Mouse (Mus musculus): ENCODE measurements around the gene Hist1h2af. TPM values are rescaled to one million over a fixed set of nuclear protein-coding genes. Genes with fewer than 3 reads are reported as not detected.
A peak's percentile ranks its signal among the peaks of the same experiment; 100 is the strongest.

Gene Hist1h2af
- 100 to 1,000 TPM; 512 to 538 TPM for total RNA-seq (2021)
- long read RNA-seq, experiment 1: 0 reads
- long read RNA-seq, experiment 2, partial matches to known transcripts: 0 of 1 reads
- long read RNA-seq, experiment 2, other reads (novel, unspliced or antisense): 0 of 1 reads

DNA sequence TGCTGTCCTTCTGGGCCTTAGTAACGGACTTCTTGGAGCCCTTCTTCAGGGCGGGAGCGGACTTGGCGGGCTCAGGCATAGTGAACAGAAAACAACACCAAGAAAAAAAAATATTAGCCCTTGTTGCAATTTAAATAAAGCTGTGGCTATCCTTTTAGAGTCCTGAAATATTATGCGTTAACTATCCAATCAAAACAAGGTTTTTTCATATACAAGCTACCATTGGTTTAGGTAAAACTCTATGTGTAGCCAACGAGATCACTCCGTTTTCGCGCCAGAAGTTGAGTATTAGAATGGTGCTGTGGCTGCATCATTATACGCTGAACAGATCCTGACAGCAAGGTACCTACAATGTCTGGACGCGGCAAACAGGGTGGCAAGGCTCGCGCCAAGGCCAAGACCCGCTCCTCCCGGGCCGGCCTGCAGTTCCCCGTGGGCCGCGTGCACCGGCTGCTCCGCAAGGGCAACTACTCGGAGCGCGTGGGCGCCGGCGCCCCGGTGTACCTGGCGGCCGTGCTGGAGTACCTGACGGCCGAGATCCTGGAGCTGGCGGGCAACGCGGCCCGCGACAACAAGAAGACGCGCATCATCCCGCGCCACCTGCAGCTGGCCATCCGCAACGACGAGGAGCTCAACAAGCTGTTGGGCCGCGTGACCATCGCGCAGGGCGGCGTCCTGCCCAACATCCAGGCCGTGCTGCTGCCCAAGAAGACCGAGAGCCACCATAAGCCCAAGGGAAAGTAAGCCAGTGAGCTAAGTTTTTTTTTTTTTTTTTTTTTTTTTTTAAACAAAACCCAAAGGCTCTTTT is at the start of gene Hist1h2af:
Gene Hist1h2af, plus strand, starts transcription at position 347 of the 808 bp plus-strand sequence.
- DNase-seq (ENCODE audit: low spot score in 2 of 2): peak in 1 of 2 experiments; percentile 45

DNA sequence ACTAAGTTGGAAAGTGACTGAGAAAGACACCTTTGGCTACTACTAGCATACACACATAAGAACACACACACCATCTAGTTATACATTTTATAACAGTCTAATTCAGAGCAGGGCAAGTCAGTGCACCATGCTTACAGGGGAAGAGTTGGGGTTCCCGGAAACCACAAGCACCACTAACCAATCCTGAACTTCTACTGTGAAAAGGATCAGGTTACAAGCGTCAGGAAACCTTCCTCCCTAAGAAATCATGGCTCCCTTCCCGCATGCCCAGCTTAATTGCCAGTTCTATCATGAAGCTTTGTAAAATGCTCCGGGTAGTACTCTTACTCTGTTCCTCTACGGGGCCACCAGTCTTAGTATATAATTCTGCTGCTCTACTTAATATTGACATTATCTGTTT is 48.4 kb upstream of the Hist1h2af start:
- DNase-seq (ENCODE audit: low spot score in 2 of 2): no peak

DNA sequence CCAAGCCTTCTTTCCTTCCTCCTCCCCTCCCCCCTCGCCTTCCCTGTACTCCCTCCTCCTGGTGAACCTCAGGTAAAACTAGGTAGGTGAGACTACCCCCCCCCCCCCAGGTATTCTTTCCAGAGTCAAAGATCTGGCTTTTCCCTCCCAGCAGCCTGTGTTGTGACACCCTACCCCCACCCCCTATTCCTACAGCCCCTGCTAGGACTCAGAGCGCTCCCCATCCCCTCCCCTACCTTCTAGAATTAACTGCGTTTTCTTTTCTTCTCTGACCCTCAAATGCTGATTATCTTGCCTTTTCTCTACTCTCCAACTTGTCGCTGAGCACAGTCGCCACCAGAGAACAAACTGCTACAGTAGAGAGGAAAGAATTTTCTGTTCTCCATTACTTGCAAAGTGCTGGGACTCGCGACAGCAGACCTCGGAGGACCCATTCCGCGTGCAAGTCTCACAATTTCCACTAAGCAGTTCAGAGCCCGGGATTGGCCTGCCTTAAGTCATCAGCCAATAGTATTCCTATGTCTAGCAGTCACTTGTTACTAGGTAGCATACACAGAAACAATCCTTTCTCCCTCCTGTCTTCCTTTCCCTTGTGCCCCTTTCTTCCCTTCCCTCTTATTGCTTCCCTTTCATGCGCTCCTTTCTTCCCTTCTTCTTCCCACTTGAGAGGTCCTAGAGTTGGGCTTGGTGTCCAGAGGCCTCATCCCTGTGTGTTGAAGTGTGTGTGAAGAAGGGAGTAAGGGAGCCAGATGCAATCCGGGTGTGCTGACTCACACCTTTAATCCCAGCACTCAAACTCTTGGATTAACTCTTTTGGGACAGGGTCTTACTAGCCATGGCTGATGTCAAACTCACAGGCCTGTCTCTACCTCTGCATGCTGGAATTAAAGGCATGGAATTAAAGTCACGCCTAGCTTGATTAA is 45.0 kb upstream of the Hist1h2af start, which contains the start of gene Btn2a2:
Gene Btn2a2, minus strand, starts transcription at position 458 of the 923 bp plus-strand sequence.
- DNase-seq (ENCODE audit: low spot score in 2 of 2): peak in 1 of 2 experiments; percentile 39

GRCm38 (mm10) chr13:23490863-23491262 is 42.8 kb upstream of the Hist1h2af start:
- no peak for DNase-seq (ENCODE audit: low spot score in 2 of 2)

DNA sequence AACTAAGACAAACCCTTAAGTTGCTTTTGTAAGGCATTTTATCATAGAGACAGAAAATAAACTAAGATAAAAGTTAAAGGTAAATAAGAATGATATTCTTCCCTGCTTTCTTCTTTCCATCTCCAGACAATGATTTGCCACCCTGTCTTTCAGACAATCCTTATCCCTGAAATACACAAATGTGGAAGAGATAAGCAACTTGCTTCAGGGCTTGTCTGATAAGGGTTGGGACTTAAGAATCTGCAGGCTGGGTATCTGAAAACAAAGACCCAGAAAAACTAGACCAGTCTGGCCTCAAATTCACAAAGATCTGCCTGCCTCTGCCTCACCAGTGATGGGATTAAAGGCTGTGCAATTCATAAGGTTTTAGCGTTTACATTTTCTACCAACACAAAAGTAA is 42.4 kb upstream of the Hist1h2af start:
- no peak for DNase-seq (ENCODE audit: low spot score in 2 of 2)

GRCm38 (mm10) chr13:23491990-23492389 is 41.7 kb upstream of the Hist1h2af start:
- no peak for DNase-seq (ENCODE audit: low spot score in 2 of 2)

DNA sequence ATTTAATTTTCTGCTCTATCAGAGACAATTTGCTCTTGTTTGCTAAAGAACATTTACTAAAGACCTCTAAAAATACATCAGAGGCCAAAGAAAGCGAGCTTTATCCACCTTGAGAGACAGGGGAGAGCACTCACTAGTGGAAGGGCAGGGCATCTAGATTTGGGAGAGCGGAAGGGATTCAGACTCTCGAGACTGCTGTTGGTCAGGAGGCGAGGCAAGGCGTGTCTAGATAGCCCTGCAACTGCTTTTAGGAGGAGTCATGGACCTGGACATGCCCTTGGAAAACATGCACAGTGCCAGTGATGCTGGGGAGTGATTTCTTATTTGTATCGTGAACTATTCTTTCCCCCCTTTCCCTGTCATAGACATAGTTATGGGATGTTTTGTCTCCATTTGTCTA is 38.2 kb upstream of the Hist1h2af start:
- no peak for DNase-seq (ENCODE audit: low spot score in 2 of 2)

GRCm38 (mm10) chr13:23497656-23498321 is 35.9 kb upstream of the Hist1h2af start:
- no peak for DNase-seq (ENCODE audit: low spot score in 2 of 2)

DNA sequence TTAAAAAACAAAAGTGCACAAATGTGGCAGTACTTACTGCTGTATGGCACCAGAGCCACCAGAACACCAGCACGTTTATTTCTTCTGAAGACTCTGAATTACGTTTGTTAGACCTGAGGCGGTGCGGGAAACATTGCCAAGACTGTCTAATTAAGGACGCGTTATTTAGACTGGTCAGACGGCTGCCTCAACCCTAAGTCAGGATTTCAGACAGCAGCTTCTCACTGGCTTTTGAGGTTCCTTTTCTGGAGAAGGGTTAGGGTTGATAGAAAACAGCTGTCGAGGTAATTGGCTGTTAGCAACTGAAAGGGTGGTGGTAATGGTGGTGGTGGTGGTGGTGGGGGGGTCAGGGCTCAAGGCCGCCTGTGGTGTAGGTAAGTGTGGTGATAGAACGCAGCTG is 35.1 kb upstream of the Hist1h2af start:
- DNase-seq (ENCODE audit: low spot score in 2 of 2): no peak

DNA sequence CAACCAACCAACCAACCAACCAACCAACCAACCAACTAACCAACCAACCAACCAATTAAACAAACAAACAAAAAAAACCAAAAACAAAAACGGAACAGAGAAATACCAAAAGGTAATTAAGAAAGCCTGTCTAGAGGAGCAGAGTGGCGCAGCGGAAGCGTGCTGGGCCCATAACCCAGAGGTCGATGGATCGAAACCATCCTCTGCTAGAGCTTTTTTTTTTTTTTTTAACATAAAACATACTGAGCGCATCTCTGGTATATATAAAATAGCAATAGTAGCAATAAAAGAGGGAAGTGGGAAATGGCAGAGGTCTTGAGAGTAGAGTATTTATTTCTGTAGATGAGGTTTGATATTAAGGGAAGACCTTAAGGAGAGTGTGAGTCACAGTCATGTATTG is 33.8 kb upstream of the Hist1h2af start:
- no peak for DNase-seq (ENCODE audit: low spot score in 2 of 2)

- DNase-seq (ENCODE audit: low spot score in 2 of 2): no peak
Measured at GRCm38 (mm10) chr13:23500424-23501200, 33.1 kb upstream of the Hist1h2af start.

DNA sequence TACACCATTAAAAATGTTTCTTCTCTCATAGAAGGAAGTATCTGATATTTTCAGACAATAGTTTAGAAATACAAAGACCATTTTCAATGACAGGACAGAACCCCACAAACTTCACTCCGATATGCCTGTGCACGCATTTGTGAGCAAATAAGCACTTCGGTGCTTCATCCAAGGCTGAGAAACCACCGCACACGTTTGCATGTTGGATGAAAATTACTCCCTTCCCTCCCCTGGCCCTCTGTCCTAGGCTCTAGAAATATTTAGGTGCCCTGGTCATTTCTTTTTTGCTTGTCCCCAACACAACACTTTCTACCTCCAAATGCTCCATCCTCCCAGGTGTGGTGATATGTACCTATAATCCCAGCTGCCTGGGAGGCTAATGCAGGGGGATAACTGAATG is 32.2 kb upstream of the Hist1h2af start:
- no peak for DNase-seq (ENCODE audit: low spot score in 2 of 2)

GRCm38 (mm10) chr13:23502031-23502567 is 31.6 kb upstream of the Hist1h2af start:
- DNase-seq (ENCODE audit: low spot score in 2 of 2): no peak

- DNase-seq (ENCODE audit: low spot score in 2 of 2): no peak
Measured at GRCm38 (mm10) chr13:23502916-23503315, 30.8 kb upstream of the Hist1h2af start.

- no peak for DNase-seq (ENCODE audit: low spot score in 2 of 2)
Measured at GRCm38 (mm10) chr13:23503797-23504196, 29.9 kb upstream of the Hist1h2af start.

GRCm38 (mm10) chr13:23505662-23506345 is 27.9 kb upstream of the Hist1h2af start:
- DNase-seq (ENCODE audit: low spot score in 2 of 2): no peak

- no peak for DNase-seq (ENCODE audit: low spot score in 2 of 2)
Measured at GRCm38 (mm10) chr13:23506351-23506750, 27.4 kb upstream of the Hist1h2af start.

- DNase-seq (ENCODE audit: low spot score in 2 of 2): no peak
Measured at GRCm38 (mm10) chr13:23506819-23507515, 26.7 kb upstream of the Hist1h2af start.

GRCm38 (mm10) chr13:23510127-23510526 is 23.6 kb upstream of the Hist1h2af start:
- no peak for DNase-seq (ENCODE audit: low spot score in 2 of 2)

Data from adrenal gland, postnatal 4 days (tissue).